Mouse (Mus musculus) ES-E14 (cell line): ENCODE measurements around the gene Srd5a3.

Experiments
- CHD2 ChIP-seq: IDR thresholded peaks from 2 replicates; pipeline ENCODE4 v1.6.1; 2014; ENCODE audit warnings: mild to moderate bottlenecking, low read depth, low read length, inconsistent platforms
- MAFK ChIP-seq: IDR thresholded peaks from 2 replicates; pipeline ENCODE4 v1.6.1; 2014; ENCODE audit warnings: mild to moderate bottlenecking, low read depth, low read length, inconsistent platforms; ENCODE audit not compliant: insufficient read depth
- ZC3H11A ChIP-seq: IDR thresholded peaks from 2 replicates; pipeline ENCODE4 v1.6.1; 2012; ENCODE audit warnings: low read depth, mild to moderate bottlenecking, inconsistent platforms, low read length, borderline replicate concordance
- ZNF384 ChIP-seq: IDR thresholded peaks from 2 replicates; pipeline ENCODE4 v1.6.1; 2012; ENCODE audit warnings: low read depth, low read length, inconsistent platforms

DNA sequence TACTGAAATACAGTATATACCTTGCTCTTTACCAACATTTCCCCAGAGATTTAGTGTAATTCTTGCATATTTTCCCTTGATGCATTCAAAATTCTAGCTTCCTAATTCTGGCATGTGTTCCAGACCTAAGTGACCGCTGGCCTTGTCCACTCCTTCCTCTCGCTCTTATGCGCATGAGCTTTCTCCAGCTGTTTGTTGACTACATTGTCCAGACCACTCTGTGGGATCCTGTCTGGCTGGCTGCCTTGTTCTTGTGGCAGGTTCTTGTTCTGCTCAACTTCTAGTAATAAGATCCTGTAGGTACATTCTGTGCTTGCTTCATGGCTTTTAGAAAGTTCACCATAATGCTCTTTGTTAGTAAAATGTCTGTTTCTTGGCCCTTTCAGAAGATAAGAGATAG lies 63.1 kb downstream of the Srd5a3 start:
- no peak for TF ChIP-seq ZC3H11A
- TF ChIP-seq MAFK = no peak
- no peak for TF ChIP-seq CHD2
- TF ChIP-seq ZNF384 = no peak
